ENCODE assay signal across 1 mouse cellular context in genomic region chr11:83262673-83263072, GRCm38 (mm10).
TF ChIP-seq lines count a peak whose summit lies in the region.

No protein-coding gene starts in this region.

TF ChIP-seq in MEL, 35 proteins besides CTCF, POLR2A, EP300 and RAD21 (continued from another document):
- TF ChIP-seq NRF1 (IDR thresholded peaks at IDR 0.05; ENCODE audit: insufficient read depth, low read depth, low read length, poor library complexity, severe bottlenecking): no peak
- no peak for TF ChIP-seq ZMIZ1 (IDR thresholded peaks at IDR 0.05; ENCODE audit: low read depth, low read length)
- TF ChIP-seq MYB (IDR thresholded peaks at IDR 0.05; ENCODE audit: low read depth, low read length): peak; percentile 83
- TF ChIP-seq TCF12 (IDR thresholded peaks at IDR 0.05; ENCODE audit: low read depth, low read length): peak; percentile 97
- TF ChIP-seq MAFK (IDR thresholded peaks at IDR 0.05; ENCODE audit: borderline replicate concordance, low read depth, low read length): peak; percentile 76
TF ChIP-seq in MEL: peak in this region for 17.
